Mouse (Mus musculus) kidney, adult 2 months (tissue): ENCODE measurements at regions not wholly inside any gene's neighbourhood (a gene's known extent, or its start where the extent isn't known, plus 50 kb on each side); places are given as distances from the start of the nearest gene placed in this dataset.
A peak's percentile ranks its signal among the peaks of the same experiment; 100 is the strongest.

Experiments used
- DNase-seq: peaks from one replicate; pipeline ENCODE4 v3.0.0; 2021
- H3K27ac ChIP-seq: fragments of 200-500 bp; 2 replicates; pipeline ENCODE4 v1.5.1; 2012; ENCODE audit warnings: low read depth, low read length, control low read depth, inconsistent platforms; ENCODE audit not compliant: insufficient read depth
- H3K27me3 ChIP-seq: fragments of 200-500 bp; replicated peaks from 2 replicates; pipeline ENCODE4 v1.6.1; 2012; ENCODE audit warnings: mild to moderate bottlenecking, moderate library complexity, low read length, inconsistent platforms; ENCODE audit not compliant: control insufficient read depth, insufficient read depth
- H3K36me3 ChIP-seq: fragments of 200-500 bp; 2 replicates; pipeline ENCODE4 v1.6.1; 2012; ENCODE audit warnings: mild to moderate bottlenecking, moderate library complexity, low read length, inconsistent platforms; ENCODE audit not compliant: control insufficient read depth, insufficient read depth
- H3K4me1 ChIP-seq: fragments of 200-500 bp; 2 replicates; pipeline ENCODE4 v1.6.1; 2011; ENCODE audit warnings: low read length; ENCODE audit not compliant: control insufficient read depth, insufficient read depth
- H3K4me3 ChIP-seq: fragments of 200-500 bp; 2 replicates; pipeline ENCODE4 v1.5.1; 2011; ENCODE audit warnings: mild to moderate bottlenecking, low read depth, low read length, control low read depth; ENCODE audit not compliant: insufficient read depth
- CTCF ChIP-seq: fragments of 200-500 bp; conservative IDR thresholded peaks from 2 replicates; pipeline ENCODE4 v1.5.1; 2011; ENCODE audit warnings: low read depth, mild to moderate bottlenecking, control low read depth, low read length, moderate library complexity, mixed read lengths; ENCODE audit not compliant: insufficient read depth, insufficient read length
- POLR2A ChIP-seq: fragments of 200-500 bp; IDR thresholded peaks from one replicate; pipeline ENCODE4 v1.6.1; 2011; ENCODE audit warnings: low read depth, low read length, control low read depth
- WGBS: fragments of 180-500 bp; shearing (Covaris S2); methylation state at CpG from one replicate; pipeline ENCODE4 v1.1.7; 2018; 5-methylcytosine and 5-hydroxymethylcytosine counted together

DNA sequence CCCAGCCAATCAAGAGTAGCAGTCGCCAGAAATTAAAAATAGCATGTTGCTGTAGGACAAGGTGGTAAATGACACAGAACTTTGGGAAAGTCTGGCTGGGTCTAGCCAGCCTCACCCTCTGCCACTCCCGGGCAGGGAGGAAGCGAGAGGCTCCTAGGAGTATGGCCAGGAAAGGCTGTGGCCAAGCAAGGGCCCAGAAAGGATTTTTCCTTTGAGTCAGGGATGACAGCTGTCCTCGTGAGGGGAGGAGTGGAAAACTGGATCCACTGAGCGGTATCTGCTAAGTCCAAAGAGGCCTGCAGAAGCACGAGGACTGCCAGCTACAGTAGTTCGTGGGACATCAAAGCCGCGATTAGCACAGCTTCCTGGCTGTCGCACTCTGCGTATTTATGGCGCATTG is 87.2 kb upstream of the Pabpc6 start:
- Histone ChIP-seq H3K27me3 (no peaks in the 10 kb centered on the region), H3K27ac (no peak overlapping the region), H3K4me1 (peaks cover 4% of the 10 kb centered on the region; the same call in 1 of the 2 replicates), H3K4me3 (no peak overlapping the region), H3K36me3 (no peaks in the 10 kb centered on the region)
- TF ChIP-seq CTCF (no peak), POLR2A (no peak)
- peak; percentile 48 for DNase-seq
- WGBS: 73% methylated on average over 12 of the region's 12 CpGs

DNA sequence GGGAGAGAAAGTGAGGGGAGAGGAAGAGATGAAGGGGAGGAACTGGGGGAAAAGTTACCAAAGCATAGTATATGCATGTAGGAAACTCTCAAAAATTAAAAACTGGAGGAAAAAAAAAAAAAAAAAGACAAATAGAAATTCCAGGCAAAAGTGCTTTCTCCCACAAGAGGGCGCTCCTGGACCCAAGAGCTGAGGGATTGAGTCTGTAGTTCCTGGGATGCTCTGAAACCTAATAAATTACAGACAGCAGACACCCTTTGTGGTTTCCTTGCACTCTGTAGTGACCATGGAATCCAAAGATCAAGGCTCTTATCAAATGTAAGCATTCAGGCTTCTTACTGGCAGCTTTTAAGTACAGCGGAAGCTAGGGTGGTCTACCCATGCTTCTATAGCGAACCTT is 86.7 kb upstream of the Pabpc6 start:
- Histone ChIP-seq H3K36me3 (no peaks in the 10 kb centered on the region), H3K27ac (no peak overlapping the region), H3K27me3 (no peaks in the 10 kb centered on the region), H3K4me3 (no peak overlapping the region), H3K4me1 (peaks cover 4% of the 10 kb centered on the region; the same call in 1 of the 2 replicates)
- TF ChIP-seq POLR2A (no peak), CTCF (peak; percentile 62)
- DNase-seq: peak; percentile 69
- 53% methylated on average over 3 of the region's 3 CpGs for WGBS

DNA sequence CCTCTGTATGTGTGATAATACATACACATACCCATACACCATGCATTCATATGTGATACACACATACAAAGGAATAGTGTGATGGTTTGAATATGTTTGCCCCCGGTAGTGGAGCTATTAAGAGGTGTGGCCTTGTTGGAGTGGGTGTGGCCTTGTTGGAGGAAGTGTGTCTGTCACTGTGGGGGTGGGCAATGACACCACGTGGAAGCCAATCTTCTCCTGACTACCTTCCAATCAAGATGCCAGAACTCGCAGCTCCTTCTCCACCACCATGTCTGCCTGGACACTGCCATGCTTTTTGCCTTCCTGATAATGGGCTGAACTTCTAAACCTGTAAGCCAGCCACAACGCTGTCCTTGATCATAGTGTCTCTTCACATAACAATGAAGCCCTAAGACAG is 86.1 kb upstream of the Pabpc6 start:
- no peak for TF ChIP-seq CTCF
- no peak for TF ChIP-seq POLR2A
- no peak for DNase-seq
- H3K27me3 ChIP-seq: no peaks in the 10 kb centered on the region
- H3K36me3 ChIP-seq: no peaks in the 10 kb centered on the region
- peaks cover 4% of the 10 kb centered on the region; the same call in 1 of the 2 replicates for H3K4me1 ChIP-seq
- WGBS: 82% methylated on average over 4 of the region's 4 CpGs
- H3K27ac ChIP-seq: no peak overlapping the region
- no peak overlapping the region for H3K4me3 ChIP-seq

DNA sequence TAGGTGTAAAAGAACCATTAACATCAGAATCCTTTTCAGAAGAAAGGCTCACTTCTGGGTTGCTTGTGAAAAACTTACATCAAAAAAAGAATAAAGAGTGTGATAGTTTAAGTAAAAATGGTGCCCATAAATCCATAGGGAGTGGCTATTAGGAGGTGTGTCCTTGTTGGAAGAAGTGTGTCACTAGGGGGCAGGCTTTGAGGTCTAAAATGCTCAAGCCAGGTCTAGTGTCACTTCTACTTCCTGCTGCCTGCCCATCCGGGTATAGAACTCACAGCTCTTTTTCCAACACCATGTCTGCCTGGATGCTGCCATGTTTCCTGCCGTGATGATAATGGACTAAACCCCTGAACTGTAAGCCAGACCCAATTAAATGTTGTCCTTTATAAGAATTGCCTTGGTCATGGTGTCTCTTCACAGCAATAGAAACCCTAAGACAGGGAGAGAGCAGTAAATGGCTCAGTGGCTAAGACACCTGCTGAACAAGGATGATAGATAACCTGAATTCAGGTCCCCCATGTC is 85.4 kb upstream of the Pabpc6 start:
- TF ChIP-seq POLR2A: no peak
- TF ChIP-seq CTCF: peak; percentile 19; the same call in 1 of the 2 replicates
- WGBS: 79% methylated on average over 2 of the region's 2 CpGs

DNA sequence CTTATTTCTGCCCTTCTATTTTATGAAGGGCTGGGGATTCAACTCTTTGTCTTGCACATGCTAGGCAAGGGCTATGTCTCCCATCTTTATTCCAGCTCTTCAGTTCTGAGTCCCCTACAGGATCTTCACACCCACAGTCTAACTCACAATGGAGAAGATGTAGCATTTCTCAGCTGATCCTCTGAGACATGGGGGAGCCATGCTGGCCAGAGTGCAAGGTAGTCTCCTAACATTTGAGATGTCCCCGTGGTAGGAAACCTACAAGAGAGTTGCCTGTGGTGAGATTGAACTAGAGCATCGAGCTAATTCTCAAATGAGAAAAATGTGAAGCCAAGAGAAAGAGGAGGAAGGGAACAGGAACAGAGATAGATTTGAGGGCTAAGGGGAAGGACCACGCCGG is 83.3 kb upstream of the Pabpc6 start:
- TF ChIP-seq CTCF (no peak), POLR2A (no peak)
- Histone ChIP-seq H3K27me3 (no peaks in the 10 kb centered on the region), H3K4me3 (no peak overlapping the region), H3K4me1 (no peaks in the 10 kb centered on the region; the same call in 1 of the 2 replicates), H3K36me3 (no peaks in the 10 kb centered on the region), H3K27ac (no peak overlapping the region)
- no peak for DNase-seq
- 82% methylated on average over 4 of the region's 4 CpGs for WGBS

More for the DNA sequence above, 85.4 kb upstream of the Pabpc6 start:
- DNase-seq: no peak
- H3K4me3 ChIP-seq: no peak overlapping the region
- no peak overlapping the region for H3K27ac ChIP-seq
- no peaks in the 10 kb centered on the region; the same call in 1 of the 2 replicates for H3K4me1 ChIP-seq
- H3K27me3 ChIP-seq: no peaks in the 10 kb centered on the region
- H3K36me3 ChIP-seq: no peaks in the 10 kb centered on the region

DNA sequence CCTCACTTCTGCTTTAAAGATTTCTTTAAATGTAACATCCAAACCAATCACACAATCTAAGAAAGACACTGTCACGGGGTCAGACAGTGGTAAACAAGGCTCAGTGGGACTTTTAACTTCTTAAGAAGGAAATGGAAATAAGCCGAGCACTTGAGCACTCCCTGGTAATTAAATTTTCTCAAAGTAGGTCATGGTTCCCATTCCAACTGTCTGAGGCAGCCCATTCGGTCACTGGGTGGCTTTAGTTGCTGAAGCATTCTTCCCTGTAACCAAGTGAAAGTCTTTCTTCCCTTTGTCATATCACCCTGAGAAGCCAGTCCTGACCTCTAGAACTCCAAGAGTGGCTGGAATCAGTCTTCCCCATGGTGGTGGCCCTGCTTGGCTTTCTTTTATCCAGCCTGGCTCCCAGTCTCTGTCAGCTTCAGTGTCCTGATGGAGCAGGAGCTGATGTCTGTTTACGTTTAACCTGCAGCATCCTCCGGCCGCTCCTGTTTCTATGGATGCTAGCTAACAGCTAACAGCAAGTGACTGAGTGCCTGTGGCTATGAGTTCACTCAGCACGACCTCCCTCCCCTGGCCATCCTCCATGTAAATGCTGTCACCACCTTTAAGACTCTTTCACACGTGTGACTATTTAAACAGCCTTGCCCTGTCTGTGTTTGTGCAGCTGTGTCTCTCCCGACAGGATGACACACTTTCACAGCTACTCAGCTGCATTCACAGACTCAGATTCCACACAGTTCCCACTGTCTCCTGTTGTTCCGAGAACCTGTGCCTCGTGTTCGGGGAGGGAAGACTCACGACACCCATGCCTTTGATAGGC is 82.0 kb upstream of the Pabpc6 start:
- Histone ChIP-seq H3K27me3 (no peaks in the 10 kb centered on the region), H3K36me3 (no peaks in the 10 kb centered on the region)

DNA sequence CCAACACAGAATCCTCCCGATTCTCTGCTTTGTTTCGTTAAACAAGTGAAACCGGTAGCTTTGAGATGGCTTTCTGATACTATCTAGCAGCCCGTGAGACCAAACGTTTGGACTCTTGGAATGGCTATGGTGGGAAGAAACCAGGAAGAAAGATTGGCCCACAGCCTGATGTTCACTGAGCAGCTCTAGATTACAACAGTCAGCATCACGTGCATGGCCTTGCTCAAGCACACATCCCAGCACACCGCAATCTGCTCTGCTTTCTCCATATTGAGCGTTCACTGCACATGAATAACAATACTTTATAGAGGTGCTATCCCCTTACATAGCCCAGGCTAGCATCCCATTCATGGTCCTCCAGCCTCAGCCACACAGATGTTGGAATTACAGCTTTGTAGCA is 80.5 kb upstream of the Pabpc6 start:
- no peak for TF ChIP-seq CTCF
- no peak for TF ChIP-seq POLR2A
- H3K27ac ChIP-seq: no peak overlapping the region
- 91% methylated on average over 8 of the region's 8 CpGs for whole genome bisulfite sequencing

More for the DNA sequence above, 82.0 kb upstream of the Pabpc6 start:
- WGBS: 52% methylated on average over 13 of the region's 13 CpGs
- H3K4me1 ChIP-seq: no peaks in the 10 kb centered on the region; the same call in 1 of the 2 replicates
- H3K27ac ChIP-seq: no peak overlapping the region
- H3K4me3 ChIP-seq: no peak overlapping the region
- TF ChIP-seq CTCF (no peak), POLR2A (no peak)
- DNase-seq: no peak

More for the DNA sequence above, 80.5 kb upstream of the Pabpc6 start:
- DNase-seq: no peak
- no peak overlapping the region for H3K4me3 ChIP-seq
- no peaks in the 10 kb centered on the region for H3K36me3 ChIP-seq
- H3K4me1 ChIP-seq: no peaks in the 10 kb centered on the region
- H3K27me3 ChIP-seq: no peaks in the 10 kb centered on the region
